Mouse (Mus musculus) fat pad, adult 2 months (tissue): ENCODE measurements around the gene Lrrc71.

Experiments
- DNase-seq: peaks from one replicate; pipeline ENCODE4 v3.0.0-alpha.2; 2011; ENCODE audit warnings: low read depth, low spot score; ENCODE audit errors: extremely low read depth

The Lrrc71 gene

GRCm38 (mm10) chr3:87724556-87724955 is 23.9 kb downstream of the Lrrc71 start:
- DNase-seq, result no peak

DNA sequence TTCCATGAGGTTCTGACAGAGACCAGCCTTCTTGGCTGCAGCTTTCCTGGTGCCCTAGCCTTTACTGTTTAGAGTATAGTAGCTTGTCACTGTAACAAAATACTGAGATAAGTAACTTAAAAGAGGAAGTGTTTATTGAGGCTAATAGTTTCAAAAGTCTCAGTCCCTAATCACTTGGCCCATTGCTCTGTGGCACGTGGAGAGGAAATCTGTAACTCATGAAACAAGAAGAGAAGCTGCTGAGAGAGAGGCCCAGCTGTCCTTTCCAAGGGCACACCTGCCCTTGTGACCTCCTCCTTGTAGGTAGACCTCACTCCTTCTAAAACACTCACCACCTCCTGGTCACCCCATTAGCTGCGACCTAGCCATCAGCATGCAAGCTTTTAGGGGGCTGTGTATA is 29.9 kb downstream of the Lrrc71 start:
- DNase-seq, result no peak
